Mouse (Mus musculus) embryonic facial prominence, embryonic 11.5 days (tissue): ENCODE measurements around the gene Snx29. TPM values are rescaled to one million over a fixed set of nuclear protein-coding genes. Genes with fewer than 3 reads are reported as not detected.
"Not testable (repeated sequence)": the region's sequence is repeated elsewhere in the genome, so short reads cannot be mapped to it uniquely, and the experiment has no call there.

Experiments used
- ATAC-seq: fragments of 200-750 bp; cut with Nextera tagmentation; replicated peaks from 2 replicates; pipeline ENCODE4 v1.8.0; 2017; ENCODE audit warnings: low read depth; ENCODE audit not compliant: insufficient number of reproducible peaks, low FRiP score, low TSS enrichment
- DNase-seq: peaks from one replicate; pipeline ENCODE4 v3.0.0-alpha.2; 2015; ENCODE audit warnings: low spot score
- H3K27ac ChIP-seq: fragments of 300-500 bp; sonication (generic); replicated peaks from 2 replicates; pipeline ENCODE4 v1.5.1; 2014; ENCODE audit warnings: mild to moderate bottlenecking, low read depth, low read length, control low read depth
- H3K27me3 ChIP-seq: fragments of 300-500 bp; sonication (generic); 2 replicates; pipeline ENCODE4 v1.6.1; 2014; ENCODE audit warnings: mild to moderate bottlenecking, low read length, moderate library complexity, mixed read lengths; ENCODE audit not compliant: control insufficient read depth, insufficient read depth
- H3K36me3 ChIP-seq: fragments of 300-500 bp; sonication (generic); replicated peaks from 2 replicates; pipeline ENCODE4 v1.6.1; 2014; ENCODE audit warnings: low read depth, mild to moderate bottlenecking, low read length, moderate library complexity, mixed read lengths; ENCODE audit not compliant: control insufficient read depth, insufficient read depth
- H3K4me1 ChIP-seq: fragments of 300-500 bp; sonication (generic); 2 replicates; pipeline ENCODE4 v1.6.1; 2014; ENCODE audit warnings: low read length, mixed read lengths; ENCODE audit not compliant: control insufficient read depth, insufficient read depth
- H3K4me2 ChIP-seq: fragments of 300-500 bp; sonication (generic); 2 replicates; pipeline ENCODE4 v1.6.1; 2014; ENCODE audit warnings: low read depth, mild to moderate bottlenecking, control low read depth, low read length, moderate library complexity
- H3K4me3 ChIP-seq: fragments of 300-500 bp; sonication (generic); 2 replicates; pipeline ENCODE4 v1.5.1; 2014; ENCODE audit warnings: low read depth, low read length, control low read depth
- H3K9ac ChIP-seq: fragments of 300-500 bp; sonication (generic); replicated peaks from 2 replicates; pipeline ENCODE4 v1.6.1; 2014; ENCODE audit warnings: mild to moderate bottlenecking, control low read depth, low read length
- H3K9me3 ChIP-seq: fragments of 300-500 bp; sonication (generic); replicated peaks from 2 replicates; pipeline ENCODE4 v1.6.1; 2016; ENCODE audit warnings: mild to moderate bottlenecking, low read length, inconsistent platforms, mixed read lengths; ENCODE audit not compliant: control insufficient read depth
- WGBS: fragments of 180-500 bp; shearing (Covaris S2); extraction: QIAGEN DNeasy Blood & Tissue Kit; methylation state at CpG from one replicate; pipeline ENCODE4 v1.1.7; 2014; 5-methylcytosine and 5-hydroxymethylcytosine counted together
- polyA plus RNA-seq: library from polyadenylated mRNA; unstranded; fragments of >200 nt; fragmentation: Nextera tagmentation; extraction: Ambion mirVana; gene quantifications from 2 replicates; pipeline ENCODE4 v1.2.1, GENCODE M21; 2014

Snx29 gene
- polyA plus RNA-seq, 1 experiment from 2014 or later = 7.0 TPM

- WGBS = 74% methylated on average over 3 of the region's 3 CpGs
- H3K4me2 ChIP-seq = no peak overlapping the region
- H3K9ac ChIP-seq = no peak overlapping the region
Observed at GRCm38 (mm10) chr16:11330081-11330800, 7.5 kb downstream of the Snx29 start.

GRCm38 (mm10) chr16:11331030-11331429 lies 8.3 kb downstream of the Snx29 start:
- no peaks in the 10 kb centered on the region for H3K9me3 ChIP-seq
- no peaks in the 10 kb centered on the region for H3K27me3 ChIP-seq
- H3K36me3 ChIP-seq = no peaks in the 10 kb centered on the region
- 86% methylated on average over 1 of the region's 1 CpGs for WGBS
- ATAC-seq (no peak), DNase-seq (no peak)
- H3K27ac ChIP-seq = no peak overlapping the region
- no peak overlapping the region for H3K9ac ChIP-seq
- no peaks in the 10 kb centered on the region for H3K4me1 ChIP-seq
- no peak overlapping the region for H3K4me3 ChIP-seq
- no peak overlapping the region for H3K4me2 ChIP-seq

More at GRCm38 (mm10) chr16:11330081-11330800, 7.5 kb downstream of the Snx29 start:
- Histone ChIP-seq H3K9me3 (no peaks in the 10 kb centered on the region), H3K36me3 (no peaks in the 10 kb centered on the region), H3K4me1 (no peaks in the 10 kb centered on the region), H3K4me3 (no peak overlapping the region), H3K27ac (no peak overlapping the region), H3K27me3 (no peaks in the 10 kb centered on the region)
- ATAC-seq (no peak), DNase-seq (no peak)

GRCm38 (mm10) chr16:11343292-11343815 lies 20.6 kb downstream of the Snx29 start:
- ATAC-seq = no peak
- no peaks in the 10 kb centered on the region for H3K4me1 ChIP-seq

GRCm38 (mm10) chr16:11351903-11352302 lies 29.2 kb downstream of the Snx29 start:
- H3K27ac ChIP-seq = no peak overlapping the region
- H3K36me3 ChIP-seq = no peaks in the 10 kb centered on the region; the same call in 1 of the 2 replicates
- no peak overlapping the region for H3K4me3 ChIP-seq
- no peak for ATAC-seq
- 81% methylated on average over 7 of the region's 7 CpGs for WGBS
- no peaks in the 10 kb centered on the region for H3K9me3 ChIP-seq
- DNase-seq = no peak
- no peaks in the 10 kb centered on the region for H3K27me3 ChIP-seq
- no peak overlapping the region for H3K4me2 ChIP-seq
- no peak overlapping the region for H3K9ac ChIP-seq
- H3K4me1 ChIP-seq = no peaks in the 10 kb centered on the region

More at GRCm38 (mm10) chr16:11343292-11343815, 20.6 kb downstream of the Snx29 start:
- no peaks in the 10 kb centered on the region for H3K9me3 ChIP-seq
- no peaks in the 10 kb centered on the region for H3K36me3 ChIP-seq
- no peak overlapping the region for H3K9ac ChIP-seq
- no peak overlapping the region for H3K27ac ChIP-seq
- no peak for DNase-seq
- H3K4me3 ChIP-seq = no peak overlapping the region
- H3K4me2 ChIP-seq = no peak overlapping the region
- H3K27me3 ChIP-seq = no peaks in the 10 kb centered on the region
- WGBS = 83% methylated on average over 4 of the region's 4 CpGs

GRCm38 (mm10) chr16:11359173-11359572 lies 36.5 kb downstream of the Snx29 start:
- no peaks in the 10 kb centered on the region for H3K9me3 ChIP-seq
- no peak for ATAC-seq
- DNase-seq = no peak
- no peak overlapping the region for H3K27ac ChIP-seq
- H3K36me3 ChIP-seq = no peaks in the 10 kb centered on the region
- H3K27me3 ChIP-seq = no peaks in the 10 kb centered on the region
- no peaks in the 10 kb centered on the region; the same call in 1 of the 2 replicates for H3K4me1 ChIP-seq
- WGBS = 74% methylated on average over 5 of the region's 5 CpGs
- H3K4me3 ChIP-seq = no peak overlapping the region
- no peak overlapping the region for H3K4me2 ChIP-seq
- H3K9ac ChIP-seq = no peak overlapping the region

- Histone ChIP-seq H3K4me1 (no peaks in the 10 kb centered on the region; the same call in 1 of the 2 replicates), H3K9me3 (no peaks in the 10 kb centered on the region), H3K9ac (no peak overlapping the region), H3K36me3 (no peaks in the 10 kb centered on the region), H3K4me2 (no peak overlapping the region), H3K27me3 (no peaks in the 10 kb centered on the region), H3K4me3 (no peak overlapping the region), H3K27ac (no peak overlapping the region)
- WGBS = 31% methylated on average over 10 of the region's 10 CpGs
- ATAC-seq (no peak), DNase-seq (no peak)
Observed at GRCm38 (mm10) chr16:11359919-11360318, 37.2 kb downstream of the Snx29 start.

GRCm38 (mm10) chr16:11360576-11360975 lies 37.9 kb downstream of the Snx29 start:
- not testable (repeated sequence) for H3K4me1 ChIP-seq, H3K4me3 ChIP-seq, H3K36me3 ChIP-seq, H3K9me3 ChIP-seq, H3K9ac ChIP-seq, H3K27me3 ChIP-seq, DNase-seq, H3K27ac ChIP-seq, ATAC-seq, H3K4me2 ChIP-seq
- 76% methylated on average over 2 of the region's 2 CpGs for WGBS

GRCm38 (mm10) chr16:11365626-11366025 lies 42.9 kb downstream of the Snx29 start:
- Histone ChIP-seq H3K4me2 (no peak overlapping the region), H3K9ac (no peak overlapping the region), H3K27ac (no peak overlapping the region), H3K4me3 (no peak overlapping the region), H3K27me3 (no peaks in the 10 kb centered on the region), H3K9me3 (no peaks in the 10 kb centered on the region), H3K4me1 (no peaks in the 10 kb centered on the region), H3K36me3 (no peaks in the 10 kb centered on the region)
- ATAC-seq = no peak
- 66% methylated on average over 5 of the region's 5 CpGs for WGBS
- no peak for DNase-seq
